Mouse (Mus musculus): ENCODE data around the gene Syne1.
"Not testable (repeated sequence)": the region's sequence is repeated elsewhere in the genome, so short reads cannot be mapped to it uniquely, and the experiment has no call there.

Syne1 gene

GRCm38 (mm10) chr10:5520695-5521094 lies 30.6 kb downstream of the Syne1 start:
- no peak for DNase-seq (ENCODE audit: low read depth, low spot score)

DNA sequence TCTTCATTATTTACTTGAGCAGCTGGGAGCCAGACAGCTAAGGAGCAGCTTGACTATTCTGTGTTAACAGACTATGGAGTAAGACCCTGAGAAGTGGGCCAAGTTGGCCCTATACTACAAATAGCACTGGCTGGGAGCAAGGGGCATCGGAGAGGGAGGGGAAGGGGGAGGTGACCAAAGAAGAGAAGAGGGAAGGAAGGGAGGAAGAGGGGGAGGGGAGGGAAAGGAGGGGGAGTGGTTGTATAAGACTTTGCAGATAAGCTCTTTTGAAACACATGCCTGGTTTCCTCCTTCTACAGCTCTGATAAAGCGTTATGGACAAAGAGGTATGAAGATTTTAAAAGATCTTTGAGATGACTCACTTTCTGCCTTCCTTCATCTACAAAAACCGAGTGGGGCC lies 36.0 kb downstream of the Syne1 start:
- no peak for DNase-seq (ENCODE audit: low read depth, low spot score)

- DNase-seq (ENCODE audit: low read depth, low spot score) = no peak
Measured at GRCm38 (mm10) chr10:5514134-5514533, 37.1 kb downstream of the Syne1 start.

DNA sequence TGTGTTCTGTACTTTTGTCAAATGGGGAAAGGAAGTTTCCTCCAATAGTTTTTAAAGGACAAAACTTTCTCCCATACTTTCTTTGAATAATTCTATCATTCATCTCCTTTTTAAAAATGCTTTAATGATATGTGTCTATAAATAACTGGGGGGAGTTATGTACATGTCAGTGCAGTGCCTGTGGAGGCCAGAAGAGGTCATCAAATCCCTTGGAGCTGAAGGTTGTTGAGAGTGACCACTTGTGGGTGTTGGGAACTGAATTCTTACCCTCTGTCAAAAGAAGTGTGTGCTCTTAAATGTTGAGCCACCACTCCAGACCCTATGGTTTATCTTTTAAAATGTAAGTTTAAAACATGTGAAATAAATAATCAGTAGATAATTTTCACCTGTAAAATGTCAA lies 39.0 kb downstream of the Syne1 start:
- DNase-seq (ENCODE audit: low read depth, low spot score) = no peak

DNA sequence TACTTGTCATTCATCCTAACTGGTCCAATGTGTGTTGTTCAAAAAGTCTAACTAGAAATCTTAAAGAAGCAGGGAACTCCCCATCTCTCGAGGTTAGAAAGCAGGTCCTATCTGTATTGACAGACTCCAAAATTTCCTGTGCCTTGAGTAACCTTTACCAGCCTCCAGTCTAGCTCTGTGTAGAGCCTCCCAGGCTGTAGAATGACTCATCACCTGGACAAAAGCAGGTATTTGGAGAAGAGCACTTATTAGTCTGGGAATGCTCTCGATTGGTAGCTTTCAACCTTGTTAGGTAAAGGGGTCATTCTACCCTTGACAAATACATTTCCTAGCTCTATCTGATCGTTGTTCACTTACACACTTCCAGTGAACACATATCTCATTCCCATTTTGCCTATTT lies 39.9 kb downstream of the Syne1 start:
- DNase-seq (ENCODE audit: low read depth, low spot score) = no peak

- no peak for DNase-seq (ENCODE audit: low read depth, low spot score)
Measured at GRCm38 (mm10) chr10:5507478-5507877, 43.8 kb downstream of the Syne1 start.

- no peak for DNase-seq (ENCODE audit: low read depth, low spot score)
Measured at GRCm38 (mm10) chr10:5504761-5505160, 46.5 kb downstream of the Syne1 start.

DNA sequence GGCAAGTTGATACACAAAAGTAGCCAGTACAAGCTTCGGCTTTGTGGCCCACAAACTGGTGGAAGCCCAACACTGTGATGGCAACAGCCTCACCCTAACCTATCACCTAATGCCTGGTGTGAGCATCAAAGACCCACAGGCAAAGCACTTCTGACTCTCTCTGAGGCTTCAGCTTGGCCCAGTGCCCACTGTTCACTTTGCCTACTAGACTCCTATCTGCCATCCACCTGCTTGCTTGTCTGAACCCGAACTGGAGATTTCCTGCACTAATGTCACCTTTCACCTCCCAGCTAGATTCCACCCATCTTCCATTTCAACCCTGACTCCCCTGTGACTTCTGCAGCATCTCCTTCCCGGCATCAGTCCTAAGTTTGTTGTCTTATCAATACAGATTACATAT lies 47.4 kb downstream of the Syne1 start:
- DNase-seq (ENCODE audit: low read depth, low spot score) = no peak

GRCm38 (mm10) chr10:5499684-5500369 lies 51.5 kb downstream of the Syne1 start:
- not testable (repeated sequence) for DNase-seq (ENCODE audit: low read depth, low spot score)

GRCm38 (mm10) chr10:5497859-5498258 lies 53.4 kb downstream of the Syne1 start:
- DNase-seq (ENCODE audit: low read depth, low spot score) = no peak

- no peak for DNase-seq (ENCODE audit: low read depth, low spot score)
Measured at GRCm38 (mm10) chr10:5491050-5491449, 60.2 kb downstream of the Syne1 start.

GRCm38 (mm10) chr10:5490029-5490428 lies 61.3 kb downstream of the Syne1 start:
- no peak for DNase-seq (ENCODE audit: low read depth, low spot score)

- no peak for DNase-seq (ENCODE audit: low read depth, low spot score)
Measured at GRCm38 (mm10) chr10:5488097-5488496, 63.2 kb downstream of the Syne1 start.

DNA sequence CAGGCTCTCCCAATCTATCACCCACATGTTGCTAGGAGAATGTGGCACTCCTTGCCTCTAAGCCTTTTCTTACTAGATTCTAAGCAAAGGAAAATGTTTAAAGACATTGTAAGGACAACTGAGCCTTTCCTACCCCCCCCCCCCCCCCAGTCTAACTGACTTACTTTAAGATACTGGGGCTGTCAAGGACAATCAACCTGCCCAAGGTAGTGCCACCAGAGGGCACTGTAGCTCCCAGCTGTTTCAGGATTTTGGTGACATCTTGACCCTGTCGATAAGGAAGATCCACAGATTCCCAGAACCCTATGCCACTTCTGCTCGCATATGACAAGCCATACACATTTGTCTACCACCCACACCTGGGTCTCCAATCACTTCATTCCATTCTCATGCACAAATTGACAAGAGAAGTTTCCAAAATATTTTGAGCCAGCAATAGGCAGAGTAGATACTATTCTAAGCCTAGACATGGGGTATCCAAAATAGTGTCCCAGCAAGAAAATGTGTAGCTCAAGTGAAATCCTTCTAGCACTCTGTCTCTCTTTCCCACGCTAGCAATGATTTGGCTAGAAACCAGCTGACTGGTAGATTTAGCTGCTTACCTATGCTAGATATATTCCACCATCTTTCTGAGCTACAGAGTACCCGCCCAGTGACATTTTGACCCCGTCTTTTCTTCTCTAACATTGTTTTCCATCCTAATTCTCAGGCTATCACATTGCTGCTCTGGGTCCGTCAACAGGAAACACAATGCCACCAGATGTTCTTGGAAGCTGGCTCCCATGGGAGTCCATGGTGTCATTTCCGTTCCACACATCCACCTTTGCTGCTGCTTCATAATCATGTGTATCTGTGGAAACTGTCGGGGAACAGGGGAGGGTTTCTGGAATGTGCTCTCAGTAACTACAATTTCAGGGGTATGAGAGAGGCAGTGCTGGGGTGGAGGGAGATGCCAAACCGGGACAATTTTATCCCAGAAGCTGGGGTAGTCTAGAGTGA lies 70.4 kb downstream of the Syne1 start:
- no peak for DNase-seq (ENCODE audit: low read depth, low spot score)

DNA sequence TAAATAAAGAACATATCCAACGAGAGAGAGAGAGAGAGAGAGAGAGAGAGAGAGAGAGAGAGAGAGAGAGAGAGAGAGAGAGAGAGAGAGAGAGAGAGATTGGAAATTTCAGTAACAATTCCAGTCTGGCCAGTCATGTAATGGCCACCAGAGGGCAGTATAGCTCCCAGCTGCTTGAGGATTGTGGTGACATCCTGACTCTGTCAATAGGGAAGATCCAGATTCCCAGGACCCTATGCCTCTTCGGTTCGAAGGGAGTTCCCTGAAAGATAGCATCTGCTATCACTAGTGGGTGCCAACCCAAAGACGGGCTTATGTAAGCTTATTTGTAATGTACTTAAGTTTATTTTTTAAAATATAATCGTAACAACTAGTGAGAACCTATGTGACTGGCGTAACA lies 71.2 kb downstream of the Syne1 start:
- no peak for DNase-seq (ENCODE audit: low read depth, low spot score)

DNA sequence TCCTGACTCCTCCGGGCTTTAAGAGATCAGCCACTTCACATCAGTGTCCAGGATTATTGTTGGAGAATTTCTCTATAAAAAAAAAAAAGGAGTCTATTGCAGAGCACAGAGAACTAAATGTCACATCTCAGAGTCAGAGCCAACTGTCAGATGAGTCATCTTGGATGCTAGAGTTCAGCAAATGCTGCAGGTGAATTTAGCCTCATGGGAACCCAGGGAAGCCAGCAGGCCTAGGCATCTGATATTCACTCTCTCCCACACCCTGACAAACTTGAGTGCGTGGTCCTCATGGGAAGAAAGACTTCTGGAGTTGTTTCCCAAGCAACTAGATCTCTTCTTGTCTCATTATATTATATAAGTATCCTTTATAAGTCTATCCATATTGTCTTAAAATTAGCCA lies 82.6 kb downstream of the Syne1 start:
- no peak for DNase-seq (ENCODE audit: low read depth, low spot score)

- no peak for DNase-seq (ENCODE audit: low read depth, low spot score)
Measured at GRCm38 (mm10) chr10:5453830-5454229, 97.5 kb downstream of the Syne1 start.

- no peak for DNase-seq (ENCODE audit: low read depth, low spot score)
Measured at GRCm38 (mm10) chr10:5449944-5450343, 101.3 kb downstream of the Syne1 start.

GRCm38 (mm10) chr10:5447950-5448716 lies 103.1 kb downstream of the Syne1 start:
- no peak for DNase-seq (ENCODE audit: low read depth, low spot score)

DNA sequence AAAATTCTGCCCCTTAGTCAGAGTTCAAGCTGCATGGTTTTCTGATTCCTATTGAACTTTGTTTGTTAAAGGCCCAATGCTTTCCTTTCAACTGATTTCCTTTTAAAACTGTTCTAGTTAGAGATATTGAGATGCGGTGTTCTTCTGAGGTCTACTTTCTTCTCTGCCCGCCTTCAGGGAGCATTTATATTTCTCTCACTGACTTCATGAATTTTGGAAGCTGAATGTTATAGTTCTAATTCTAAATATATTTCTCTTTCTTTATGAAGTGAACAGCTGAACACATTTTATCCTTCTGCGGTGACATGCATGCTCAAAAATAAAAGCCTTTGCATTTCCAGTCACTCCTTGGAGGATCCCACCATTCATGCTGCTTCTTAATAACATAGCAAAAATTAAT lies 106.0 kb downstream of the Syne1 start:
- DNase-seq (ENCODE audit: low read depth, low spot score) = no peak

- DNase-seq (ENCODE audit: low read depth, low spot score) = no peak
Measured at GRCm38 (mm10) chr10:5443020-5443419, 108.3 kb downstream of the Syne1 start.

- no peak for DNase-seq (ENCODE audit: low read depth, low spot score)
Measured at GRCm38 (mm10) chr10:5439802-5440350, 111.4 kb downstream of the Syne1 start.

All from skeletal muscle tissue, adult 2 months (tissue).